Mouse (Mus musculus) kidney, postnatal 25 days (tissue): ENCODE results near the gene Gm42372.
"Not testable (repeated sequence)": the region's sequence is repeated elsewhere in the genome, so short reads cannot be mapped to it uniquely, and the experiment has no call there.

Experiments used
- DNase-seq, 2 experiments: peaks; one replicate each; pipeline ENCODE4 v3.0.0; 2021; ENCODE audit warnings: mixed read lengths in 2 of 2

Gene Gm42372

GRCm38 (mm10) chr7:16982859-16983568 is at the start of gene Gm42372:
Gene Gm42372, plus strand, starts transcription at chr7:16983086.
- DNase-seq: peak in 1 of 2 experiments; percentile 40

DNA sequence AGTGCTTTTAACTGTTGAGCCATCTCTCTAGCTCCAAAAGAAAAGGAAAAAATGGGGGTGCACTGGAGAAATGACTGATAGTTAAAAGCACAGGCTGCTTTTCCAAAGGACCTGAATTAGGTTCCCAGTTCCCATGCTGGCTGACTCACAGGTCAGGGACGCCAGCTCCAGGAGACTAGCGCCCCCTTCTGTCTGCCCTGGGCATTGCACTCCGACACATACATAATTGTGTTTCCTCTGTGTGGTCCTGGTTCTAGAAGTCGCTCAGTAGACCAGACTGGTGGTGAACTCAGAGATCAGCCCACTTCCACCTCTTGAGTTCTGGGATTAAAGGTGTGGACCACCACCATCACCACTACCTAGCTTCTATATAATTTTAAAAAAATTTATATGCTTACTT is 45.6 kb upstream of the Gm42372 start:
- DNase-seq: no peak

DNA sequence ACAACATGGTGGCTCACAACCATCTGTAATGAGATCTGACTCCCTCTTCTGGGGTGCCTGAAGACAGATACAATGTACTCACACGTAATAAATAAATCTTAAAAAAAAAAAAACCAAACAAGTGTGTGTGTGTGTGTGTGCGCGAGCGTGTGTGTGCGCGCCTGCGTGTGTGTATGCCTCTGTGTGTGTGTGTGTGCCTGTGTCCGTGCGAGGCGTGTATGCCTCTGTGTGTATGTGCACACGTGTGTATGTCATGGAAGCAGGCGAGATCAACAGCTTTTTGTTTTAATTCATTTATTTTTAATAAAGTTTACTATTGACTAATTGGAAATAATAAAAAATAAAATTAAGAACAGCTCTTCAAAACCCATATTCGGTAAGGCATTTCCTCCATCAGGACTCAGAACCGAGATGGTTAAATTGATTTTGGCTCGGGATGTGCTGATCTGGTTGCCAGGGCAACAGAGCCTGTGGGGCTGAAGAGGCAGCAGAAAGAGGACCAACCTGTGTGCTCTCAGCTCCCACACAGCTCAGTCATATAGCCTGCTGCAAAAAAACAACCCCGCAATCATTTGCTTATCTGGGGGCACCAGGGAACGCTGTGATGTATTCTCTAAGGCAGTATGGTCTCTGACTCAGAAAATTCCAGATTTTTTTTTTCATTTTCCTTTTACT is 44.6 kb upstream of the Gm42372 start:
- no peak for DNase-seq

GRCm38 (mm10) chr7:16940292-16940691 is 42.6 kb upstream of the Gm42372 start:
- DNase-seq: peak in 1 of 2 experiments; percentile 49

DNA sequence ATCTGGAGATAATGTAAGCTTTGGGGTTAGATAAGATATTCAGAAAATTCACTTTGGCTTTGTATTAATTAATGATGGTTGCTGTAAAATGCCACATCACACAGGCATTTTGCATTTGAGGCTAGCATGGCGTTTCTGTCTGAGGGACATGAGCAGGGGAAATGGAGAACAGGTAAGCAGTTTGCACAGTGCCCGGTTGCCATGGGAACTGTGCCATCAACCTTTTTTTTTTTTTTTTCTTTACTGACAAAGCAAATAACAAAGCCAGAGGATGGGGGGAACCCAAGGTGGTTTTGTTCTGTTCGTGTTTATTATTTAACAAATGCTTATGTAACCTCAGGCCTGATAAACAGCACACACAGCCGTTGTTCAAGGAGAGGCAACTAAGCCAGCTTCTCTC is 40.0 kb upstream of the Gm42372 start:
- DNase-seq: no peak

- peak; percentile 78 to 93 for DNase-seq
Observed at GRCm38 (mm10) chr7:16944061-16944807, 38.7 kb upstream of the Gm42372 start, which contains the start of gene Pnmal2. Gene Pnmal2, plus strand, starts transcription at chr7:16944682.

GRCm38 (mm10) chr7:16944808-16945315 is 38.0 kb upstream of the Gm42372 start:
- DNase-seq: no peak

DNA sequence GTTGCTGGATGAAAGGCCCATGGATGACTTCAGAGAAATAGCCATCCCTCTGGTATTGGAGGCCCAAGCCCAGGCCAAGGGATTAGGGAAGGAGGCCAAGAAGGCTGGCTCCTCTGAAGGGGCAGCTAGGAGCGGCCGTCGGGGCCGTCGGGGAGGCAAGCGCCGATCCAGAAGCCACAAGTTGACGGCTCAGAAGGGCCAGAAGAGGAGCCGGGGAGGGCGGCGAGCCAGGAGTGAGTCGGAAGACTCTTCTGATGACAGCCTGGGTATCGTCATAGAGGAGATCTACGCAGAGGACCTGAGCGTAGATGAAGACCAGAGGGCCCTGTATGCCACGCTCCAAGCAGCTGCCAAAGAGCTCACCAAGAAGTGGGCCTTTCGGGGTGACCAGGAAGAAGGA is 37.5 kb upstream of the Gm42372 start:
- DNase-seq: no peak

DNA sequence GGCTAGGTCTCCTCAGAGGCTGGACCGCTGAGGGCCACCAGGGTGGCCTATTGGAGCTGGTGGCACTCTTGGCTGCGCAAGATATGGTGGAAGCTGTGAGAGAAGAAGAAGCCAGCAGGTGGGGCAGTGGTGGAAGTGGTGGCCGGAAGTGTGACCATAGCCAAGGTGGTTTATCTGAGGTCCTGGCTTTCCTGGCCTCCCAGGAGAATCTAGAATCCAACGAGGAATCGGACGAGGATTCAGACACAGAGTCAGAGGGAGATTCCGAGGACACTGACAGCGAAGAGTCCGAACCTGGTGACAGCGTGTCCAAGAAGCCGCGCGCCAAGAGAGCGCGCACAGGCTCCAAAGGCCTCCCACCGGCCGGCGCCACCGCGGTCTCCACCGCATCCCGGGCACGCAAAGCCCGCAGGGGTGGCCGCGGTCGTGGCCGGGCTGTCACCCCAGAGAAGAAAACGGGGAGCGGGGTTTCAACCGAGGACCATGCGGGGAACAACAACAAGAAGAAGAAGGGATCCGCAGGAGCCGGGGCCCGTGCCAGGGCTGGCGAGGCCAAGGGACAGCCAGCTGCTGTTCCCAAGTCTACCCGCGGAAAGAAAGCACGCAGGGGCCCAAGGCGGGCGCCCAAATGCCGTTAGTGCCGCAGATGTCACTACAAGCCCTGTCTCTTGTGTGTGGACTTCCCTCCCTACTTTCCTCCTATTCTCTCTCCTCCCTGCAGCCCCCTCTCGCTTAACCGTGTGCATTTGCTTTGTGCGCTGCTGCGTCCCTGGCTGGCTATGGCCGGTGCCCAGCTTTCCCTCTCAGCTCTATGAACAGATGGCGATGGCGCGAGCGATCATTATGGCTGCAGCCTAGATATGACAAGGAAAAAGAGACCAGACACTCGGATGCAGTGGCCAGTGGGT is 36.2 kb upstream of the Gm42372 start:
- no peak for DNase-seq

- no peak for DNase-seq
Observed at GRCm38 (mm10) chr7:16947349-16947895, 35.5 kb upstream of the Gm42372 start.

DNA sequence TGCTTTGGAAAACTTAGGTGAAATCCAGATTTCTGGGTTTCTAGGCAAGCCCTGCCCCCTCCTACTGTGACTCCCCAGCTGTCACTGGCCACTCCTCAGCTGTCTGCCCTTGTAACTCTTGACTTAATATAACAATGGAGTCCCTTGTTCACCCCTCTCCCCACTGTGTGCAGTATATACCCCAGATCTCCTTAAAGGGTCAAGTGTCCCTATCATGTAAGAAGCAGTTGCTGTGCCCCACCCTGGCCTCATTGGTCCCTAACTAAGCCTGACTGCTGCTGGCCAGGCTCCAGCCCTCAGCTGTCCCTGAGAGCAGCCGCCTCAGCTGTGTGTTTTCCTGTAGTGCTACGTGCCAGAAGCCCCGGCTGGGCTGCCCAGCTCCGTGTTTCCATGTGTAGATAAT is 34.9 kb upstream of the Gm42372 start:
- no peak for DNase-seq

DNA sequence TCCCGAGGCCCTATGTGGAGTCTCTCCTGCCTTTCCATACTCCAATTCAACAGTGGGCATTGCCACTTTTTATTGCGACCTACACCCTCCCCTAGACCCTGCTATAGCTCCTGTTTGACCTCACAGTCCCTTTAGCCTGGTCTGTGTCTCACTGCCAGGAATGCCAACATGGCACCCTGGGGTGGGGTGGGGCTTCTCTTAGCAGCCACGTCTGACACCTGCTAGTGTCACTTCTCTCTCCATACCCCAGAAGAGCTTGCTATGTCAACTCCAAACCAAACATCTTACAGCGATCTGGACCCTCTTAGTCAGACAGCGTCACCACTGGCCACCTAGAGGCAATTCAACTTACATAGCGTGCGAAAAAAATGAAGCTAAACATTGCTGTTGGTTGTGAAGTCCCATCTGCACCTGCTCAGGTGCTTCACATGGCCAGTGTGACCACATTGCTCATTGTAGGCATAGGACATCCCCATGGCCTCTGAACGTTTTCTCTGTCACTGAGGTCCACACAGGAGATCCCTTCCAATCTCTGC is 33.9 kb upstream of the Gm42372 start:
- no peak for DNase-seq

DNA sequence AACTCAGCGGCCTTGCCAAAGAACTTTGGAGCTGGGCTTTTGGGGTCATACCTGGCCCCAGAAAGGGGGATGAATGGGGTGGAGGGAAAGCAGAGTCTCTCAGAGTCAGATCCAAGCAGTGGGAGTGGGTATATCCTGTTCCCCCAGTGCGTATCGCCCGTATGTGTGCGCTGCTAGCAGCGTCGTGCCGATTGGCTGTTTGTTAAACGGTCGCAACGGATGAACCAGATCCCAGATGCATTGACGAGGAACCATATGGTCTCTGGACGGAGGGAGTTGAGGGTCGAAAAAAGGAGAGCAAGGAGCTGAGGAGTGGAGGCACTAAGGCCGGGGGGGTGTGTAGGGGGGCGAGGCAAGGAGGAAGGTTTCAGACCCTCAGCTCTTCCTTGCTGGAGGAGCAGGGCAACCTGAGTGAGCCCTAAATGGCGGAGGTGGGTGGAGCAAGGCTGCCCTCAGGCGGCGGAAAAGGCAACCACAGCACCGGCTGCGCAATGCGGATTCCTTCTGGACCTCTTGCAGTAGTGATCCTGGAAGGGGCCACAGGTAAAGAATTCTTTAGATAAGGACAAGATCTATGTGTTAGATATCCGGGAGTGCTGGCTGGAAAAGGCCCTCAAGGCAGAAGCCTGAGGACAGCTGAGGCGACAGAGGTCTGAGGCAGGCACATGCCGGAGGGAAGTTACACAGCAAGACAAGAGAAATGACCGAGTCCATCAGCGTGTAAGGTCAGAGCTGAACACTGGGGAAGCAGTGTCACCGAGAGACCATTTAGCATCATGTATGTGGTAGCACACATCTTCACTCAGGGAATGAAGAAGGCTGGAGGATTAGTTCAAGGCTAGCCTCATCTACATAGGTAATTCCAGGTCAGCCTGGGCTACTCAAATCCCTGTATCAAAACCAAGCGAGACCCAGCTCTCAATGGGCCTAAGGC is 32.7 kb upstream of the Gm42372 start:
- DNase-seq: peak; percentile 77 to 80

GRCm38 (mm10) chr7:16950861-16951635 is 31.8 kb upstream of the Gm42372 start:
- peak; percentile 77 to 78 for DNase-seq

GRCm38 (mm10) chr7:16953776-16954175 is 29.1 kb upstream of the Gm42372 start:
- not testable (repeated sequence) for DNase-seq

GRCm38 (mm10) chr7:16955712-16956111 is 27.2 kb upstream of the Gm42372 start:
- no peak for DNase-seq

DNA sequence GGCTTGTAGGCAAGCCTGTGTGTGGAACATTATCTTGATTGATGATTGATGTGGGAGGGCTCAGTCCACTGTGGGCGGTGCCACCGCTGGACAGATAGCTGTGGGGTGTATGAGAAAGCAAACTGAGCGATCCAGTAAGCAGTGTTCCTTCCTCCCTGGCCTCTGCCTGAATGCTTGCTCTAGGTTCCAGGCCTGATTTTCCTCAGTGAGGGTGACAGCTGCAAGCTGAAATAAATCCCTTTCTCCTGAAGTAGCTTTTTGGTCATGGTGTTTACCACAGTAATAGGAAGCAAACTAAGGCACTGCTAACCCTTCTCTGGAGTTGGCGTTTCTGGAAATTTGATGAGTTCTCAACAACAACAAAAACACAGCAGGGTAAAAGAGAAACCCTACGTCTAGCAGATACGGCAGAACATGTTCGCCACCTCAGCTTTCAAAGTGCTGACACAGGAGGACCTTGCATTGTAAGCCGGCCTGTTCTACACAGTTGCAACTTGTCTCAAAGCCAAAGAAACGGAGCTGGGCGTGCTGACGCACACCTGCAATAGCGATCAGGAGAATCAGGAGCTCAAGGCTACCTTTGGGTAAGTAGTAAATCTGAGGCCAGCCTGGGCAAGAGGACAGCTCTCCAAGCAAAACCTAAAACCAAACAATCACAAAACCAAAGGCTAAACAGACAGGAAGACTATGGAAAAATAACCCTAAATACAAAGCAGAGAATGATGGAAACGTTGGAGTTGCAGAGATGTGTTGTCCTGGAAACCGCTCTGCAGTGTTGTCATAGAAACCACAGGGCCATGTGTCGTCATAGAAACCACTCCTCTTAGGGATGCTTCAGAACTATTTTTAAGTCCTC is 26.2 kb upstream of the Gm42372 start:
- no peak for DNase-seq

DNA sequence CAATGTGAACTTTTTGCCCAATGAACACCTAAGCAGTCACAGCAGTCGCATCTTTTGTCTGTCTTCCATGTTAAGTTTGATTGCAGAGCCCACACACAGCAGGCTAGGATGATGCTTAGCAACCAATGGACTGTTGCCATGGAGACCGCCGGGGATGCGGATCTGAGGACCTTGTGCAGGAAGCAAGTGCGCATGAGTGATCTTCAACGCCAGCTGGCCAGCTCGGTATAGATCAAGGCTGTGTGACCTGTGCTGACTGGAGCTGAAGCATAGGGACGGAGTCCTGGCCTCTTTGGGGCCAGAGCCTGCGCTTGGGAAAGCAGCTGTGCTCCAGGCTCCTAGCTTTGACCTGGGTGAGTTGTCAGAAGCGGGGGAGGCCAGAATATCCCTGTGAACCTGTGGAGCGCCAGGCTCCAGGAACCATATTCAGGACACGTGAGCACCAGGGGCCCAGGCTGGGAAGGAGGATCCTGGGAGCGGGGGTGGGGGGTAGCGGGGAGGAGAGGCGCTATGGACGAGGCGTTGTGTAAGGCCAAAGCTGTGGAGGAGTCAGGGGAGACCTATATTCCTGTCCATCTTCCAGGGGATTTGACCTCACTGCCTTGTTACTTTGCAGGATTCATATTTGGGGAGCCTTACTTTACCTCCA is 23.2 kb upstream of the Gm42372 start, which contains the start of gene Pnmal1:
TSS of gene Pnmal1 (plus strand) at position 141 of the 649 bp plus-strand sequence.
- no peak for DNase-seq
